Mouse (Mus musculus) gastrocnemius, postnatal 10 days (tissue): Measurements from ENCODE around the gene Arl2bp. TPM values are rescaled to one million over a fixed set of nuclear protein-coding genes. Genes with fewer than 3 reads are reported as not detected.

ENCODE experiments used
- DNase-seq: peaks from one replicate; pipeline ENCODE4 v3.0.0; 2021; ENCODE audit warnings: mixed read lengths
- total RNA-seq, 2 experiments: library from RNA; stranded (reverse); gene quantifications; 2 replicates each; pipeline ENCODE4 v1.2.3; 2021

The Arl2bp gene
- total RNA-seq, 2 experiments from 2014 or later = 73.8 to 76.3 TPM

GRCm38 (mm10) chr8:94695341-94695993 is 29.1 kb downstream of the Arl2bp start:
- no peak for DNase-seq

- no peak for DNase-seq
Observed at GRCm38 (mm10) chr8:94695994-94696384, 29.6 kb downstream of the Arl2bp start, which contains the start of gene Pllp. Gene Pllp, minus strand, starts transcription at chr8:94696278.

- DNase-seq = no peak
Observed at GRCm38 (mm10) chr8:94696566-94696965, 30.2 kb downstream of the Arl2bp start.

DNA sequence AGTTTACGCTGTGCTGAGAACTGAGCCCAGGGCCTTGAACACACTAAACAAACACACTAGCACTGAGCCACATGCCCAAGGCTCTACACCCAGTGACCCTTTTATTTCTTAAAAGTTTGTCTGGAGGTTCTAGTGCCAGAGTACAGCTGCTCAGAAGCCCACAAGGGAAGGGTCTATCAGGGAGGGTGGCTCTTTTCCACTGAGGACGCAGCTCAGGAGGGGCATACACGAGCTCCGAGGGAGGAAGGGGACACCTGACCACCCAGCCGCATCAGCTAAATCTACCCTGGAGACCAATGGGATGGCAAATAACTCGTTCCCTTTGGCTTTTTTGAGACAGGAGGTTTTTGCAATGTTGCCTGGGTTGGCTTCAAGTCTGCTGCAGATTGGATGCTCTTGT is 31.6 kb downstream of the Arl2bp start:
- no peak for DNase-seq

DNA sequence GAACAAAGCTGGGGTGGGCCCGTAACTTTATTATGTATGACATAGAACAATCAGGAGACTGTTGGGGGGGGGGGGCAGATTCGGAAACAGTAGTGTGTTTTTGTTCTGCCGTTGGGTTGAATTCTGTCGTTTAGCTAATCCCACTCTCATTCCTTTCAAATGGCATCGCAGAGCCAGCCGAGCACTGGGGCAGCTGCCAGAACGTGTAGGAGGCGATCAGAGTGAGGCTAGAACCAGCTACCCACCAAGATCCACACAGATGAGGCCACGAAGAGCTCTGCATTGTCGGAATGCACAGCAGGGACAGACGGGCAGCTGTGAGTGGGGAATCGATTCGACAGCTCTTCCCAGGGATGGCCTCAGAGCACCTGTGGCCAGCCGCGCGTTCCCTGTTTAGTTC is 33.0 kb downstream of the Arl2bp start:
- no peak for DNase-seq

- DNase-seq = no peak
Observed at GRCm38 (mm10) chr8:94700421-94700935, 34.1 kb downstream of the Arl2bp start.

DNA sequence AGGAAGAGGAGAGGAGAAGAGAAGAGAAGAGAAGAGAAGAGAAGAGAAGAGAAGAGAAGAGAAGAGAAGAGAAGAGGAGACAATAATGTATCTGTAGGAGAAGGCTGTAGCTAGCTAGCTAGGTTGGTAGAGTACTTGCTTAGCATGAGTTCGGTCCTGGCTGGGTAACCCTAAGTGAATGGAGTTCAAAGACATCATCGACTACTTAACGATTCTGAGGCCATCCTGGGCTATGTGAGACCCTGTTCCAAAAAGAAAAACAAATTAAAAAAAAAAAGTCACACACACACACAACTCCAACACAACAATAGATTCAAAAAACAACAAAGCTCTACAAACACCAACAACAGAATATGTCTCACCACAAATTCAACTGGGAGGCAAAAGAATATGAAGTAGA is 35.8 kb downstream of the Arl2bp start:
- DNase-seq = no peak

GRCm38 (mm10) chr8:94702844-94703813 is 36.7 kb downstream of the Arl2bp start:
- DNase-seq = peak; percentile 76

DNA sequence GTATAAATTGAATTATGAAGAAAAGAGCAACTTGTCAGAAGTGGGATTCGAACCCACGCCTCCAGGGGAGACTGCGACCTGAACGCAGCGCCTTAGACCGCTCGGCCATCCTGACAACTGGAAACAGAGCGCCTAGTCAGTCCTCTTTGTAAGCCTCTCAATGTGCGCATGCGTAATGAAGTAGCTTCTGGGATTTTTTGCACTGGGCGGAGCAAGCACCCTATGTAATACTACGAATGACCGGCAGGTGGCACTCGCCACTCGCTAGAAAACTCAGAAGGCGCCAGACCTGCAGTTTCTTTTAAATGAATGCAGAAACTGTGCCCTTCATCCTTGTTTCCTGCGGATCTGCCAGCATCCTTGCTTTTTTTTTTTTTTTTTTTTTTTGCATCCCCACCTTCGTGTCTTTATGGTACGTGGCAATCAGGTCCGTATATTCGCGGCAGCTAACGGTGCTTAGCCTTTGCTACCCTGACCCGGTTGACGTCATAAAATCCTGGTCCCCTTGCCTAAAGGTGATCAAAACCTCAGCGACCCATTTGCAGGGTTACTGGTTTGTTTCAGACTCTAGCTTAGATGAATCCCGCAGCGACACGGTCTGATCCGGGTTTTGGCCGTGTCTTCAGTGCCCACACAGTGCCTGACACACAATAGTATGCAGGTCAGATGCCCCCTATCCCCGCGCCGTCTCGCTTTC is 37.7 kb downstream of the Arl2bp start:
- DNase-seq = peak; percentile 96

DNA sequence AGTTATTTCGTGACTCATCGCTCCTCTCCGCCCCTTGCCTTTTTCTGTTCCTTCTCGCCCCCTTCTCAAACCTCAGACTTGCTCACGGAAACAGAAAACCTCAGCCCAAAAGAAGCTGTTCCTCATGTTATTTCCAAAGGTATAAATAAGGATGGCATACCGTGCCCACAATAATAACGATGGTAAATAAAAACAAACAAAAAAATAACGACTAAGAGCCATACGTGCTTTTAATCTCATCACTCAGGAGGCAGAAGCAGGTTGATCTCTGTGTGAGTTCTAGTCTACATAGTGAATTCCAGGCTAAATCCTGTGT is 38.2 kb downstream of the Arl2bp start:
- no peak for DNase-seq

DNA sequence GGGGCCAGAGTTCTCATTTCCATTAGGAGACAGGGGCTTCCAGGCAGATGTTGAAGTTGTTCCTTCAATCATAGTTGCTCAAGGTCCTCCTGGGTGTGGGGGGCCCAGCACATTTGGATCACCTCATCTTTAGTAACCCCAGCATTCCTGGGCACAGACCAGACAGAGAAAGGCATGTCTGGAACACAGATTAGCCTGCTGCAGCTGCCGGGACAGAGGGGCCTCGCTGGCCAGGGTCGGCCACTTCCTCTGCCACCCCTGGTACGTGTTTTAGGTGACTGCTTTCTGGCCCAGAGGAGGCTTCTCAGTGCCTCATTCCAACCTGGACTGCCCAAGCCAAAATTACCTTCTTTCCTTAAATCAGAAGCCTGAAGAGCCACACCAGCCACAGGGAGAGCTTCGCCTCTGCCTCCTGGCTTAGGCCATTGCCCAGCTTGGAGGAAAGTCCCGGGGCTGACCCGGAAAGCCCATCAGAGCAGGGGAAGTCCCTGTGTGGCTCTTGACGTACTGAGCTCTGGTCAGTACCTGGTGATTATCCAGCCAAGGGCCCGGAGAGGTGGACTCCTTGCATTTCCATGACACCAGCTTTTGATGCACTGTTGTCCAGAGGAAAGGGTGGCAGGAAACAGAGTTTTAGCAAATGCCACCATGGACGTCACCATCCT is 39.3 kb downstream of the Arl2bp start:
- no peak for DNase-seq

DNA sequence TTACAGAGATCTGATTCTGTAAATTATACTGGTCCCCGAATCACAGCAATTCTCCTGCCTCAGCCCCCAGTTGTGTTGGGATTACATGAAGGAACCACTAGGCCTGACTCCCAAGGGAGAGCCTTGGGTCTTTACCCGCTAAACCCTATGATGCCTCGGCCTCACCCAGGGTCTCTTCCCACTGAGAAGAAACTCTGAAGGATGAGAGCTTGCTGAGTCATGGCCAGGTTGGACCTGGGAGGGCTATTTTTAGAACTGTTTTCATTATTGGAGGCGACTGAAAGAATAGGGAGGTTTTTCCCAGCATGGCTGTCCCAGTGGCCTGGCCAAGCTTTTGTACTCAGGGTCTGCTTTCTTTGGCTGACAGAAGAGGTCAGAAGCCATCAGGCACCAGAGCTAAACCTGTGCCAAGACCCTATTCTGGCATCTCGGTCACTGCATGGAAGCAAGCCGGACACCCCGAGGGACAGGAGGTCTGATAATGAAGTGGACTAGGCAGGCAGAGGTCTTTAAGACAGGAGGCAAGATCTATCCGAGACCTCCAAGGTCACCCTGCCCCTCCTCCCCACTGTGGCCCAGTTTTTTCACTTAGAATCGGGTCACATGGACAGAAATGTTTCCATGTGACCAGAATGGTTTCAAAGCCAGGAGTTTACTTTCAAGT is 40.5 kb downstream of the Arl2bp start:
- DNase-seq = no peak

DNA sequence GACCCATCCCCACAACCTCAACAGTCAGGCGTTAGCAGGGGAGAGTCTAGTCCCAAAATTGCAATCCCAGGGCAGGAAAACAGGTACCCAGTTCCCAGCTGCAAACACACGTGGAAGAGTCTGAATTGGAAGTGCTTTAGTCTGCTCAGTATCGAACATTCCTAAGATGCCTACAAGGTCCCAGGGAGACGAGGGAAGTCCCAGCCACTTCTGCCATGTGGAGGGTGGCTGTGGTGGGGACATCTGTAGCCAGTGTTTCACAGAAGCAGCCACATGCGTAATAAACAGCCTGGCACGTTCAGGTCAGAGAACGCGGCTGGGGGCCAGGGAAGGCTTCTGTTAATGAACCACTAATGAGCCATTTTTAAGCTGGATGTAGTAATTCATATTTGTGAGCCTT is 43.9 kb downstream of the Arl2bp start:
- no peak for DNase-seq

DNA sequence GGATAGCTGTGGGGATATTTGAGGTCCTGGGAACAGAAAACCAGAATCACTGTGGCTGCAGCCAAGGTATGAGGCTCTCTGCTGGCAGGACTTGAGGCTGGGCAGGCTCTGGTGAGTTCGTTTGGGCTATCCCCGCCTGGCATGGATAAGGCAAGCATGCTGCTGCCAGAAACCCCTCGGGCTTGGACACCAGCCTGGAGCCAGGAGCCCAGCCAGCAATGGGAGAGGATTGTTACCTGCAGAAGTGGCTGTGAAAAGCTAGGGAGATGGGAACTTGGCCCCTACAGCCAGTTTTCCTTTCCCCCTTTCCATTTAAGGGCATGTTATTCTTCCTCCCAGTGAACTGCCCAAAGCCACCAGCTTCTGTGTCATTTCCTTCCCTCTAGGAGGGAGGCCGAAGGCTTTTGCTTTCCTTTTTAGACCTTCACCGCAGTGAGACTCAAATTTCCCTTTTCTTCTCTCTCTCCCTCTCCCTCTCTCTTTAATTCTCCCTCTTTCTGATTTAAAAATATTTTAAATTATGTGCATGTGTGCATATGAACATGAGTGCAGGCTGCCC is 44.8 kb downstream of the Arl2bp start:
- no peak for DNase-seq

DNA sequence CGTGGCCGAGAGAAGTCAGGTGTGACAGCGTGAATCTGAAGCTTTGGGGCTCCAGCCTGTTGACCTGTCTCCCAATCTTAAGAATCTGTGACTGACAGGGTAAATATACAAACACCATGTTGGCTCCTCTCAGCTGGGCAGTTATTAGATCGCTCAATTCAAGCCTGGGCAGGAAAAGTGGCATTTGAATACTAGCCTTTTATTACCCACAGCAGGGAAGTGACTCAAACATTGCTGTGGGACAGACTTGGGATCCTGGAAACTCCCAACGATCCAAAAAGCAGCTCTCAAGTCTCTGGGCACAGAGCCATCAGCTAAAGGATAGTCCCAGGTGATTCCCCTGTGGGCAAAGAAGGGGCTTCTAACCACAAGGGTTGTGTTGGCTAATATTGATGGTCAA is 48.2 kb downstream of the Arl2bp start:
- DNase-seq = no peak

DNA sequence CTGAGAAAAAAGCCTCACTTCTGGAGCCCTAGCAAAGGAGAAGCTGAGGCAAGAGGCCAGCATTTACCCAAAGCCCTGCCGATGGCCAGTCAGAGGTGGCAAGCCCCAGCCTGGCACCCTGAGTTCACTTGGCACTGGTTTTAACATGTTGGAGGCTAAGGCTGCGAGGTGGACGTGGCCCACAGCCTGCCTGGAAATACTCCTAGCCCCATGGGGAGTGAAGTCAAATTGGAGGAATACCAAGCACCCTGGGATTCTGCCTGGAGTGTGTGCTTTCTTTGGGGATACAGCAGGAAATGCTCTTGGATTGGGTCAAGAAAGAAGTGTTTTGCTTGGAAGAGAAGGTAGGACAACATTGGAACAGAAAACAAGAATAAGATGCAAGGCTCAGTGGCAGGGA is 49.5 kb downstream of the Arl2bp start:
- no peak for DNase-seq

DNA sequence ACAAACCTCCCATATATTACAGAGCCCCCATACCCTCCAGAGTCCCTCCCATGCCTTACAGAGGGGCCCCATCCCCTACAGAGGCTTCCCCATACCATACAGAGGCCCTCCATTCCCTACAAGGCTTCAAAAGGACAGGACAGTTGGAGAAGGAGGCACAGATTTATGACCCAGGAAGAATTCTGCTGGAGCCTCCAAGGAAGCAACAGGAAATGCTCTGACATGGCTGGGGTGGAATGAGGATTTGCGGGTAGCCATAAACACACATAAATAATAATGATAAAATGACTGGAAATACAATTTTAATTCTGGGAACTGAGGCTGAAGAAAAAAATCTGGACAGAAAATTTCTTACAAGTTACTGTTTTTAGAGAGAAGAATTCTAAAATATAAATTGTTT is 50.4 kb downstream of the Arl2bp start:
- no peak for DNase-seq
